Mouse (Mus musculus) effector memory CD4-positive, alpha-beta T cell, adult 5 months (primary cell): Measurements from ENCODE around the gene Prr36. TPM values are rescaled to one million over a fixed set of nuclear protein-coding genes. Genes with fewer than 3 reads are reported as not detected.

Source experiments
- polyA plus RNA-seq: library from polyadenylated mRNA; unstranded; fragments of 100-300 nt; shearing (Covaris generic); gene quantifications from one replicate; pipeline ENCODE4 v1.2.1, GENCODE M21; 2017

Gene Prr36
- polyA plus RNA-seq: 0.12 TPM

DNA sequence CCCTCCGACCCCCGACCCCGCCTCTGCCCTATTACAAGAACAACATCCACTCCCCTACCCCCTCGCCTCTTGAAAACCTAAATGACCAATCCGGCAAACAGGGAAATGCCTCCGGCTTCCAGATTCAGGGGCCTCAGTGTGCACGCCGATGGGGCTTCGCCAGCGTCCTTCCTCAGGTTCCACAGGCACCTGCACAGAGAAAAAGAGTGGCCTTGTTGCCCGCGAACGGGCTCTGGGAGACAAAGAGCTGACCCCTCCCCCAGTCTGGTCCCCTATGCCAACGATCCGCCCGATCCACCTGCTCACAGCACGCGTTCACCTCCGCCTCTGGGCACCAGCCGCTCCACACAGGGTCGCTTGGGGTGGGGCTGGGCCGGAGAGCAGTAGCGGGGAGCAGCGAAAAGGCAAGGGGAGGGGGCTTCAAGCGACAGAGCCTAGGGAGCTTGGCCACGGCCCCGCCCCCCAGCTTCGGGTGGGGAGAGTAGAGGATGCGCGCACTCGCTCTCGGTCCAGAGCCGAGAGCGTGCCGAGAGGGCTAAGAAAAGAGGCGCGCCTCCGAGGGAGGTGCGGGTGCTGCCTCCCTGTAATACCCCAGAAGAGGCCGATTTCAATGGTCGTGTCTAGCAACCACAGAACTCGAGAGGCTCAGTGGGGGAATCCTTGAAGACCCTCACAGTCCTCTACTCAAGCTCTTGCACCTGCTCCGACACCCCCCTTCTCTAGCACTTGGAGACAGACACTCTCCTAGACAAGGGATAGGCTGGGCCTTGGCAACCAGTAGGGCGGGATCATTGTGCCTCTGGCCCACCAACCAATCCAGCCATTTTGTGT lies at the start of gene Prr36:
TSS of gene Prr36 (minus strand) at position 669 of the 831 bp plus-strand sequence.

DNA sequence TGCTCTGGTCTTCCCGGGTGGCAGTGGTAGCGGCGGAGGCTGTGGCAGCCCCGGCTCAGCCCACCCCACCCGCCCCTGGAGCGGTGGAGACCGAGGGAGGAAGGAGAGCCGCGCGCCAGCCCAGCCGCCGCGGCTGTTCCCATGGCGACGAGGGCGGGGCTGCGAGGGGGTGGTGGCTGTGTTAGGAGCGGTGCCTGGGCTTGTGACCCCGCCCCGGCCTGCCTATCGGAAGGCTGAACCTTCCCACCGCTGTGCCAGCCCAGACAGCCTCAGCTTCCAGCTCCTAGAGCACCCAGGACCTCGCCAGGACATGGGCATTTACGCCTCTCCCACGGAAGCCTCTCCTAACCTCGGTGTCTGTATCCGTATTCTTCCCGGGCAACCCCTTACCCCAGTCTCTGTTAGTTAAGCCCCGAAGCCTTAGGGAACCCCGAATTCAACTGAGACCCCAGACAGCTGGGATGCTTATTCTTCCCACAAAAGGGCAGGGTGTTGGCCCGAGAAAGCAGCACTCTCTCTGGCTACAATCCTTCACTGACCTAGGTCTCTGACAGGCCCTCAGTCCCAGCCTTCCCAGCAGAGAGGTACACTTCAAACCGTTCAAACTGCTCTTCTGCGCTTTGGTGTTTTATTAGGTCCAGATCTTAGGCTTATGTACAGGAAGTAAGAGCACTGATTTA lies 42.0 kb upstream of the Prr36 start, which contains the start of gene Ctxn1:
TSS of gene Ctxn1 (minus strand) at position 150 of the 680 bp plus-strand sequence.

DNA sequence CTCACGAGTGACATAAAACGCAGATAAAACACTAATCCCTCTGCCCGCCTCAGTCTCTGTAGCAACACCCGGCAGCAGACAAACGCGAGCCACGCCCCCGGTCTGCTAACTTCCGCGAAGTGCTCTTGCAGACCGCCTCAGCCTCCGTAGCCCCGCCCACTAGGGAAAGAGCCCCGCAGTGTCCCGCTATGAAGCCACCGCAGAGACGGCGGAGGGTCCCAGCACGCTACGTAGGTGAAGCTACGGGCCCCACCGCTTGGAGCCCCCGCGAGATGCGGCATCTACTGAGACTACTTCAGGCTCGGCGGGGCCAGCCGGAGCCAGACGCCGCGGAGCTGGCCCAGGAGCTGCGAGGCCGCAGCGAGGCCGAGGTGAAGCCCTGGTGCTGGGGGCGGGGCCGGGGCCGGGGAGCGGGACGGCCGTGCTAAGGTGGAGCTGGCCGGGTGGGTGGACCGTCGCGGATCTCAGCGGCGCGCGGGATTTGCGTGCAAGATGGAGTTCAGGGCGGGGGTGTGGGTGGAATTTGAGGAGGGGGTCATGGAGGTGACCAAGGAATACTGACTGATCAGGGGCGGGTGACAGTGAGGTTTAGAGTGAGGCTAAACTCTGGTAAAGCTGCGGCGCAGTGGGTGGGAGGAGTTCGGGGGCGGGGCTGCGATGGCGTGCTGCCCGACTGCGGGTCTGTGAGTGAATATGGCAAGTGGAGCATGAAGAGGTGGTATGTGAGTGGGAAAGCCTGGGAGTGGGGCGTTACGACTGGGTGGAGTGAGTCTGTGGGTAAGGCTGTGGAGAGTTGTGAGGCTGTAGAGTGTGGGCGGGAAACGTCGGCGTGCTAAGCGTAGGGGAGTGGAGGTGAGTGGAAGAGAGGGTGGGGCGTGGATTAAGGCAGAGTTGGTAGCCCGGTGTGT lies 35.9 kb upstream of the Prr36 start, which contains the start of gene Snapc2:
TSS of gene Snapc2 (plus strand) at position 147 of the 908 bp plus-strand sequence.

DNA sequence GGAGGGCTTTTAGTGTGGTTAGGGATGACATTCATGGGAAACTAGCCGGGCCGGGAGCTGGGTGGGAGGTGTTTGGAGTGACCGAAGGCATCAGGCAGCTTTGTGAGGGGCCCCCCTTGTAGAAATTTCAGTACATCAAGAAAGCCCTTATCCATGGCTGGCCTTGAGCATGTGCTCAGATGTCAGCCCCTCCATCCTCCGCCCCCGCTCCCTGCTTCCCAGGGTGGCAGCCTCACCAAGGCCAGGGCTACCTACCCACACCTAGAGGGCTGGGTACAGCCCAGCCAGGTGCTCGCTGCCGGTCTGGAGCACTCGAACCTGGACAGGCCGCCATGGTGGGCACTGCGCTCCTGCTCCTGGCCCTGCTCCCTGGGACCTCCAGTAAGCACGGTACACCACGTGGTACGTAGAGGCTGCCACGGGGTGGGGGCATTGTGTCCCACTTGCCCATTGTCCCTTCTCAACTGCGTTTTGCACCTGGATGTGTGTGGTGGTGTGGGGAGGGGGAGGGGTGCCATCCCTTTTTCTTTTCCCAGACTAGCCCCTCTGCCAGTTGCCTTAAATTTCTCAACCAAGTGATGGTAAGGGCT lies 30.8 kb upstream of the Prr36 start, which contains the start of gene Tgfbr3l:
TSS of gene Tgfbr3l (plus strand) at position 264 of the 590 bp plus-strand sequence.

DNA sequence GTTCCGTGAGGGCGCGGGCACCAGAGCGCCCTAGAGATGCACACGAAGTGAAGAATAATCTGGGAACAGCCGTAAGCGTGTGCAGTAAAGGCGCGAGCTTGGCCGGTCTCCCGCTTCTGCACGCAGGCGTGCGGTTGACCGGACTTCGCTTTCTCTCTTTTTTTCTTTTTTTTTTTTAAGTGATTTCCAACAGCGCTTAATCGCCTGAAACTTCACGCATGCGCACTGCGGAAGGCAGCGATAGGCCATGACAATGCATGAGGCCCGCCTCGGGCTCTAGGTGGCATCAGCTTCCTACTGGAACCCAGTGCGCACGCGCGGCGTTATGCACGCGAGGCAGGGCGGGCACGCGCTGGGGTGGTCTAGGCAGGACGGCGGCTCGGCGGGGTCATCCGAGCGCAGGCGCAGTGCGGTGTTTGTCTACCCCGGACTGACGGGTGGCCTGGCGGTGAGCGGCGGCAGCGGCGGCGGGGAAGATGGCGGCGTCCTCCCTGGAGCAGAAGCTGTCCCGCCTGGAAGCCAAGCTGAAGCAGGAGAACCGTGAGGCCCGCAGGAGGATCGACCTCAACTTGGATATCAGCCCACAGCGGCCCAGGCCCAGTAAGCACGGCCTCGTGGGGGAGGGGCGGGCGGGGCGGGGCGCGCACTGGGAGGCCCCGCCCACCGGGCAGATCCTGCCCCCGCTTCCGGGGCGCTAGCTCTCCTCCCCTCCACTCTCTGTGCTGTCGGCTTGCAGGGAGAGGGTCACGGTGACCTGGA lies 21.4 kb upstream of the Prr36 start, which contains the start of the genes Map2k7 and Gm49320:
TSS of gene Map2k7 (plus strand) at position 307 of the 759 bp plus-strand sequence.
TSS of gene Gm49320 (plus strand) at position 432 of the 759 bp plus-strand sequence.

DNA sequence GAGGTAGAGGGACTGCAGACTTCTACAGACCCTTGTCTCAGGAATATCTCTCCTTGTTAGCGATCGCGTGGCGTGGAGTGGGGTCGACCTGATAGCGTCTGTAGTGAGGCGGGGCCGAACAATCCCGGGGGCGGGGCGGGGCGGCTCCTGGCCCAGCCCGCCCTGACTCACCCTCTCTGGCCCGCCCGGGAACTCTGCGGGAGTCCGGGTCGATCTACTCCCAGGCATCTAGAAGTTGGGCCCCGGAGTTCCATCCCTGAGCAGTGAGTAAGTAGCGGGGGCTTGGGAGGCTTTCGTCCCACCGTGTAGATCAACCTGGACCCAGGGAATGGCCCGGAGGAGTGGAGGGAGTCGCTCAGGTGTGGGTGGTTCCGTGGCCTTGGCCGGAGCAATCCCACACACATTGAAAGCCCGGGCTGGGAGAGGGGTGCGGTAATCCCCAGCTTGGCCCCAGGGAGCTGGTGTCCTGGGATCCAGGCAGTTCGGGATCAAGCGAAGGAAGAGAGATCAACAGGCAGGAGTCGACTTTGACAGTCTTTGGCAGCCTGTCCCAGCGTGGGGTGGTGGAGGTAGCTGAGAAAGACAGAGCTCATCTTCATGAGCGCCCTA lies 9.6 kb upstream of the Prr36 start, which contains the start of gene Lrrc8e:
TSS of gene Lrrc8e (plus strand) at position 89 of the 609 bp plus-strand sequence.

DNA sequence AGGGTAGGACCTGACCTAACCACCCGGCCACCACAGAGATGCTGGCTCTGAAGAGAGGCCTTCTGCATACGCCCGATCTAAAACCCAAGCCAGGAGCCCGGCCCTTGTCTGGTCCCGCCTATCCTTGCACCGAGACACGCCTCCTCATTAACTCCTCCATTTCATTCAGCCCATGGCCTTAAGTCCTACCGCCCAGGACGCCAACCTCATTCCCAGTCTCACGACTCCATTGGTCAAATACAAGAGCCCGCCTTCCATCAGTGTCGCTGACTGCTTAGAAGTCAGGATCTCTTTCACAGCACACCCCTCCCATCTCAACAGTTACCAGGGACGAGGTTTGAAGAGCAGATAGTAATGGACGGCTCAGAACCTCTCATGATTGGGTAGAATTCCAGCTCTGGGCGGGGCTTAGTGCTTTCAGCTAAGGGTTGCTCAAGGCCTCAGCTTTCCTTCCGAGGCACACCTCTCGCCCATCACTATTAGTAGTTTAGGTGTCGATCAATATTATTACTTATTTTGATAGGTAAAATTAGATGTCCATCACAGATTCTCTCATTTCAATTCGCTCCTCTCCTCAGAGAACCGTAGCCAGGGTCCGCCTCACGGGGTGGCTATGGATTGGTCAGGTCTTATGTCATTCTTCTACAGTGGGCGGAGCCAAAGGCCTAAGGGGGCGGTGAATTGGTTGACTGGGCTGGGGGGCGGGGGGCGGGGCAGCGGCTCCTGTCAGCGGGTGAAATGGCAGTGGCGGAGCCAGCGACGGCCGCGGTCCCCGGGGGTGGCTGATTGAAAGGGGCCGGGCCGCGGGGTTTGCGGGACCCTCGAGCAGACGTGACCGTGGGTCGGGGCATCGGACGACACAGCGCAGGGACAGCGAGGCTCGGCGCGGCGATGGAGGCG lies 51.2 kb downstream of the Prr36 start, which contains the start of gene Evi5l:
TSS of gene Evi5l (plus strand) at position 716 of the 900 bp plus-strand sequence.

Other genes starting within 250 kb of the Prr36 start
- gene Cd209f, start 111.6 kb downstream of the Prr36 start, polyA plus RNA-seq: not detected
- gene Cd209g, start 83.4 kb downstream of the Prr36 start, polyA plus RNA-seq: 0.14 TPM
- gene Evi5l, start 50.9 kb downstream of the Prr36 start, polyA plus RNA-seq: 16.1 TPM
- gene Lrrc8e, start 9.4 kb upstream of the Prr36 start, polyA plus RNA-seq: 0.11 TPM
- gene Map2k7, start 21.3 kb upstream of the Prr36 start, polyA plus RNA-seq: 84.7 TPM
- gene Gm49320, start 21.4 kb upstream of the Prr36 start, polyA plus RNA-seq: not detected
- 3.8 TPM for gene Tgfbr3l, start 30.8 kb upstream of the Prr36 start, polyA plus RNA-seq
- gene Snapc2, start 35.6 kb upstream of the Prr36 start, polyA plus RNA-seq: 19.7 TPM
- 0.52 TPM for gene Ctxn1, start 41.8 kb upstream of the Prr36 start, polyA plus RNA-seq
- 49.7 TPM for gene Timm44, start 58.5 kb upstream of the Prr36 start, polyA plus RNA-seq
- 7.8 TPM for gene Ccl25, start 107.8 kb upstream of the Prr36 start, polyA plus RNA-seq
- 244 TPM for gene Elavl1, start 108.0 kb upstream of the Prr36 start, polyA plus RNA-seq